Mouse (Mus musculus): ENCODE data around the gene Kiss1r.
"Not testable (repeated sequence)": the region's sequence is repeated elsewhere in the genome, so short reads cannot be mapped to it uniquely, and the experiment has no call there.

Gene Kiss1r

DNA sequence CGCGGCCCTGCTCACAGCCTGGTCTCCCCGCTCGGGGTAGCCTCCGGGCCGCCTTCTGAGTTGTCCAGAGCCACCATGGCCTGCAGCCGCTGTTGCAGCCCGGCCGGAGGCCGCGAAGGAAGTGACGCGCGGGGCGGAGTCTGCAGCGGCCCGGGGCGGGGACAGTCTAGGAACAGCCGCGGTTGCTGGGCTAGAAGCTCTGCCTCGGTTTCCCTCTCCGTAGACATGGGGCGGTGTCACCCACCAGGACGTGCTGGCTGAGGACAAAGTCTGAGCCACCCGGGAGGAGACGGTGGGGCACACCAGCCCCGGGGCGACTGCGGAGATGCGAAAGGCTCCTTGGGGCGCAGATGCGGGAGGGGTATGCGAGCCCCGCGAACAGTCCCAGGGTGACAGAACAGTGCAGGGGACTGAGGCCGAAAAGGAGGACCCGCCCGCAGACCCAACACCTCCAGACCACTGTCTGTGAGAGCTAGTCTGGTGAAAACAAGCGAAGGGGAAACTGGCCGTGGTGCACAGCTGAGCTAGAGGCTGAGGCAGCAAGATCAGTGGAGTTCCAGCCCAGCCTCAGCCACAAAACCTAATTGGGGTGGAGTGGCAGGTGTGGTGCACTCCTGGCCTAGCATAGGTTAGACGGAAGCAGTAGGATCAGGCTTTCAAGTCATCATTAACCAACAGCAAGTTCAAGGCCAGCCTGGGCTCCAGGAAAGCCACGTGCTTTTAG lies at the start of gene Kiss1r:
TSS of gene Kiss1r (plus strand) at position 164 of the 724 bp plus-strand sequence.
- in situ Hi-C loops (cut with MboI, MseI): no loop called here

DNA sequence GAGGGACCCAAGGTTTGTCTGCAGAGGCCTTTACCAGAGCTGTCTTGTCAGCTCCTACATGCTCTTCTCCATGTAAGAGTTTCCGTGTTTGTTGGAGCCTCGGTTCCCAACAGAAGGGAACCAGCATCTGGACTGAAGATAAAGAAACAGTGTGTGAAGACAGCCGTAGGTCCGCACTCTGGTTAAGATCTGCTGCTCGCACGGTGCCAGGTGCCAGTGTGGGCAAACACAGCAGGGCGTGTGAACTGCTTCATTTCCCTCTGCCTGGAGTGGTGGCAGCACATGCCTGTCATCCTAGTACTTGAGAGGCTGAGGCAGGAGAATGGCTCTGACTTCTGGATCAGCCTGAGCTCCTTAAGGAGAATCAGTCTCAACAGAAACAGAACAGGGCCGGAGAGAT lies 44.9 kb upstream of the Kiss1r start:
- in situ Hi-C loops (cut with MboI, MseI): no loop called here

DNA sequence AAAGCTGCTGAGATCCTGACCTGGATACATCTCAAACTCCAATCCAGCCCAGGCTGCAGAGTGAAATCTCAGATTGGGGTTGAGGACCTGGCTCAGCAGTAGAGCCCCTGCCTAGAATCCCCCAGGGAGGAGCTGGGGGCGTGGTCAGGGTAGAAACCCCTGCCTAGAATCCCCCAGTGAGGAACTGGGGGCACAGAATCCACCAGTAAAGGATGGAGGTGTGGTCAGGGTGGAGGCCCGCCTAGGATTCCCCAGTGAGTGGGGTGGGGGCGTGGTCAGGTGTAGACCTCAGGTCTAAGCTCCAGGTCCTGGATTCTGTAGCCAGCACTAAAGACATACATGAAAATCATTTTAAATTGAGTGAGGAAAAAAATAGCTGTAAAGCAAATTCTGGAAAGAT lies 43.9 kb upstream of the Kiss1r start:
- in situ Hi-C loops (cut with MboI, MseI): no loop called here

DNA sequence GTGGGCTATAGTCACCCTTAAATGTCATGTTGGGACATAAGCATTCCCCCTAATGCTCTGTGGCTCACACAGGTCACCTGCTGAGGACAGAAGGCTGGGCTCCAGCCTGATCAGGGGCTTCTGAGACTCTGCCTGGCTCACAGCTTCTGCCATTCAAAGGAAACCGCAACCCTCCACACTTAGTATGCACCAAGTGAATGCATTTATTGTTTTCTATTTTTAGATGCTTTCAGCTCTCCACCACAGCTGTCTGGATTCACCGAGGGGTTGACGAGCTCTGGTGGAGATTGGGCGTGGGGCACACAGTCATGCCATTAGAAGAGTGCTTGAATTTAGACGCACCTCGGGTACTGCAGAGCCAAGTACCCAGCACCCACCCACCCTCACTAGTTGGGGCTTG lies 43.5 kb upstream of the Kiss1r start:
- in situ Hi-C loops (cut with MboI, MseI): no loop called here

DNA sequence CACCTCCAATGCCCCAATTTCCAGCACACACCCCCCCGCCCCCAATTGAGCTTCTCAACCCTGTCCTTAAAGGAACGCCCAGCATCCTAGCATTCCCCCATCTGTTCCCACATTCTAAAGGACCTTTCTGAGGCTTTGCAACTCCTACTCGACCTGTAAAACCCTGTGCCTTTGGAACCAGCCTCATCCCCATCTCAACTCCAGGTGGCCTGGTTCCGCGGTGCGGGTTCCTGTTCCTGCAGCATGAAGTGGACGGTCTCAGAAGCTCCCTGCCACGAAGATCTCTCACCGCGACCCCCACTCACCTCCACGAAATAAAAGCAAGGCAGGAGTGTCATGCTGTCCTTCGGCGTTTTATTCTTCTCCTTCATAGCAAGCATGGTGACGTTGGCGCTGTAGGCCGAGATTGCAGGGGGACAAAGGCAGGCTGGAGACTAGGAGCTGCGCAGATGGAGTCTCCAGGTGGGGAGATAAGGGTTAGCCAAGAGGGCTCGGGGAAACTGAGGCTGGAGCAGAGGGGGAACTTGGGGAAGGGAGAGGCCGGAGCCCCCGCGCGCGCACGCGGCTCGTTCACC lies 43.0 kb upstream of the Kiss1r start:
- in situ Hi-C loops (cut with MboI, MseI): no loop called here

DNA sequence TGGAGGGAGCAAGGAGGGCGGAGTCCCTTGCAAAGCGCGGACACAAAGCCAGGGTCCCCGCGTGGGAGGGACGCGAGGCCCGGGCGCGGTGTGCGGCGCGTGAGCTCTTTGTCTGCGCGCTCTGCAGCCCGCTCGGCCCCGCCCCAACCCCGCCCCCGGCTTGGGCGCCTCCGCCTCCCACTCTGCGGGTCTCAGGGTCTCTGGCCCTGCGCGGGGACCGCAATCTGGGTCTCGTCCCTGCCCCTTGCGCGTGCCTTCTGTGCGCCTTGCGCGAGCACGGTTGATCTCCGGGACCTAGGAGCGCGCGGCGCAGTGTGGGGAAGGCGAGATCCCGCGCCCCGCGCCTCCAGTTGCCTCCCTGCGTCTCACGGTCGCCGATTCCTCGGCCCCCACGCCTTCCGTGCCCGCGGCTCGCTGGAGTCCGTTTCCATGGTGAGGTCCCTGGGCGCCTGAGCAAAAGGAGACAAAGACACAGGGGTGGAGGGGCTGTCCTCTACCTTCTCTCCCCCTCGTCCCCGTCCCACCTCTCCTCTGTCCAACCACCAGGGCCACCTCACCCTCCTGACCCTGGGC lies 42.4 kb upstream of the Kiss1r start, which contains the start of the genes Prtn3 and Plppr3:
TSS of gene Prtn3 (plus strand) at position 187 of the 573 bp plus-strand sequence.
TSS of gene Plppr3 (minus strand) at position 345 of the 573 bp plus-strand sequence.
- in situ Hi-C loops (cut with MboI, MseI): no loop called here

DNA sequence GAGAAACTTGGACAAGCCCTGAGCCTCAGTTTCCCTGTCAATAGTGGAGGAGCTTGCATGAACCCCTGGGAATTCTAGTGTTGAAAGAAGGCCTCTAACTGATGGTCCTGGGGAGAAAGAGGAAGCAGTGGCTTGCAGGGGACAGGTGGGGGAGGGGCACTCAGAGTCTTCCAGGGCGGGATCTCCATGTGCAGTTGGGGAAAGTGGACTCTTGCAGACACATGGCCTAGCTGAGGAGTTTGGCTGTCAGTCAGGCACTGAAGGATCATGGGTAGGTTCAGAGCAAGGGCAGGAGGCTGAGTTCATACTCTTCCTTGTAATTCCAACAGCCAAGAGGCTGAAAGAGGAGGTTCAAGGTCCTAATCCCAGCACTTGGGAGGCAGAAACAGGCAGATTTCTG lies 39.6 kb upstream of the Kiss1r start:
- in situ Hi-C loops (cut with MboI, MseI): no loop called here

DNA sequence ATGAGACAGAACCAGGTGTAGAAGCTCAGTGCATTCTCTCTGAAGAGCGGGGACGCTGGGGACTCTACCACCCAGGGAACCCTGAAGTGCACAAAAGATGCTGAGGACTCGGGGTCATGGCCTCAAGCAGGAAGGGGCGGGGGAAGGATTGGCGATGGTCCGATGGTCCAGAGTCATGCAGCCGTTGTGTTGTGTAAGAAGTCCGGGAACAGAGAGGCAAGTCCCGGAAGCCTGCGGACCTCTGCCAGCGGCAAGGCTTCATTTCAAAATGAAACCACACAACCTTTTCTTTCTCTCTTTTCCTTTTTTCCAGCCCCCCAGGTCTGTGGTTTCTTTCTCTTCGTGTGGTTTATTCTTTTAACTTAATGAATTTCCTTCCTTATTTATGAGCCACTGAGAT lies 39.0 kb upstream of the Kiss1r start:
- in situ Hi-C loops (cut with MboI, MseI): no loop called here

DNA sequence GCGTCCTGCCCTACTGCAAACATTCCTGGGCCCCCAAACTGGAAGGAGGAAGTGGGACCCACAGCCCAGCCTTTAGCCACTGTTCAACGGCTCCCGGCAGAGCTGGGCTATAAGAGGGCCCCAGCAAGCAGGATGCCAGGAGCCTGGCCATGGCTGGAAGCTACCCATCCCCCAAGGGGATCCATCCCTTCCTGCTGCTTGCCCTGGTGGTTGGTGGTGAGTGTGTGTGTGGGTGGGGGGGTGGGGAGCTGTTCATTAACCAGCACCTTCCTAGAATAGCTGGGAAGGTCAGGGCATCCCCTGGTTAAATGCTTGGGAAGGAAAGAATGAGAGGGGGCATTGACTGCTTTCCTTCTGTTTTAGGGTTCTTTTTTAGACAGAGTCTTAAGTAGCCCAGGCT lies 37.2 kb upstream of the Kiss1r start:
- in situ Hi-C loops (cut with MboI, MseI): no loop called here

DNA sequence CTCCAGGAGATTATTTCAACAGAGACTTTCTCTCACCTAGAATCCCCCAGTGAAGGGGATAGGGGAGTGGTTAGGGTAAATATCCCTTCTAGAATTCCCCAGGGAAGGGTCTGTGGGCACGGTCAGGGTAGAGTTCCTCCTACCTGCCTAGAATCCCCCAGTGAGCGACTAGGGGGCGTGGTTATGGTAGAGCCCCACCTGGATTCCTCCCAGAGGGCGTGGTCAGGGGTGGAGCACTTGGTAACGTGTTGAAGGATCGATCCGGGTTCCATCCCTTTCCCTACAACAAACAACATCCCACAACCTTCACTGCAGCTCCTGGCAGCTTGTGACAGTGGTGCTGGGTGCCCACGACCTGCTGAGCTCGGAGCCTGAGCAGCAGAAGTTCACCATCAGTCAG lies 36.0 kb upstream of the Kiss1r start:
- in situ Hi-C loops (cut with MboI, MseI): no loop called here

DNA sequence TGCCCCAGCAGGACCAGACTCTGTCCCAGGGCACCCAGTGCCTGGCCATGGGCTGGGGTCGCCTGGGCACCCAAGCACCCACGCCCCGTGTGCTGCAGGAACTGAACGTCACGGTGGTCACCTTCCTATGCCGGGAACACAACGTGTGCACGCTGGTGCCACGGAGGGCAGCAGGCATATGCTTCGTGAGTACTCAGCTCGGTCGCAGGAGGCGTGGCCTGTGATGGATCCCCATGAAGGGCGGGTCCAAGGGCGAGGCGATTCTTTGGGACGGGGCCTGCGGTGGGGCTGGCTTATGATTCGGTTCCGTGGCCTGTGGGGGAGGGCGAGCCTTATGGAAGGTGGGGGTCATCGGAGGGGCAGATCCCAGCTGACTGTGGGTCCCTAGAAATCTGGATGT lies 34.8 kb upstream of the Kiss1r start:
- in situ Hi-C loops (cut with MboI, MseI): no loop called here

DNA sequence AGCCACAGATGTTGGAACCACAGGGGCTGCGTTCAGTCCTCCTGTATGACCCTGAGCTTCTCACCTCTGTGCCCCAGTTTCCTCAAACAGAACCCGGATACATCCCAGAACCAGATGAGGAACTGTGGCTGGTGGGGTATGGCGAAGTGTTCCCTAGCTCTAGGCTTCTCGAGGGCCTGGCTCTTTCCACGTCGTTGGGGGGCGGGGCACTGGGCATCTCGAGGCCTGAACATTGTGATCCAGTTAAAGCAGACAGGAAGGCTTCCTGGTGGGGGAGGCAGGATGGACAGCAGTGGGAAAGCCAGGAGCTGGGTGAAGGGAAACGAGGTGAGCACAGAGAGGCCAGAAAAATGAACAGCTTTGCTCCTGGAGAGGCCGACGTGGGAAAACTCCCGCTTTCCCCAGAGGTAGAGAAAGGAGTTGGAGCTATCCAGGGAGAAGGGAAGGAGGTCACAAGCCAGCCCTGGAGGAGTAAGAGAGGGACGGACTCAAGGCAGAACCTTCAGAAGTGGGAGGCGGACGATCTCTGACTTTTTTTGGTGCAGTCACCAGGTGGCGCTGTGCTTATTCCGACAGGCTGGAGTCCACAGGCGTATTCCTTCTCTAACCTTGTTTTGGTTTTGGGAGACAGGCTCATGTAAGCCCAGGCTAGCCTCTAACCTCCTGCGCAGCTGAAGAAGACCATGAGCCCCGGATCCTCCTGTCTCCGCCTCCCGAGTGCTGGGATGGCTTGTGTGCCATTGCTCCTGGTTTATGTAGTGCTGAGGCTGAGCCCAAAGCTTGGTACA lies 33.3 kb upstream of the Kiss1r start:
- in situ Hi-C loops (cut with MboI, MseI): no loop called here

DNA sequence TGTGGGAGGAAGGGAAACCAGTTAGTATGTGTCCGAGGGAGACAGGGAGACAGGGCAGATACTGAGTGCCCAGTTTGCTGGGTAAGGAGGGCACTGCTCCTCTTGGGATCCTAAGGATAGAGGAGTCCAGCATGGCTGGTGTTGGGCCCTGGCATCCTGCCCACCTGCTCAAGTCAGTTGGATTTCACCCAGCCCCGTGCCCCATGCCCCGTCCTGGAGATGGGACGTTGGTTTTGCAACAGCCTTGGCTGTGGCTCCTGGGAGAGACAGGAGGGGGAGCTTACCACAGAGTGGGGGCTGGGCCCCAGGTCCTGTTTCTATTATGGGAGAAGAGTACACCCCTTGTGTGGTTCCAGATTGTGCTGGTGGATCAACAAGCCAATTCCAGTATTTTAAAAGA lies 32.3 kb upstream of the Kiss1r start:
- in situ Hi-C loops (cut with MboI, MseI): no loop called here

DNA sequence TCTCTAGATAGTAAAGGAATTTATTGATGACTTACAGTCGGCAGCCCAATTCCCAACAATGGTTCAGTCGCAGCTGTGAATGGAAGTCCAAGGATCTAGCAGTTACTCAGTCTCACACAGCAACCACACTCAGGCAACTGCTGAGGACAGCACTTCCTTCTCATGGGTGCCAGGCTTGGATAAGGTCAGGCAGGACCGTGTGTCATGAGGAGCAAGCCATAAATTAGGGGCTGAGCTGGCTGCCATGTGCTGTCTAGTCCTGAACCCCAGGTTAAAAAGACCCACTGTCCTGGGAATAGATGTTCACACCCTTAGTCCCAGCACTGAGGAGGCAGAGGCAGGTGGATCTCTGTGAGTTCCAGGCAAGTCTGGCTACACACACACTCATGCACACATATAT lies 31.8 kb upstream of the Kiss1r start:
- in situ Hi-C loops (cut with MboI, MseI): not testable (repeated sequence)

DNA sequence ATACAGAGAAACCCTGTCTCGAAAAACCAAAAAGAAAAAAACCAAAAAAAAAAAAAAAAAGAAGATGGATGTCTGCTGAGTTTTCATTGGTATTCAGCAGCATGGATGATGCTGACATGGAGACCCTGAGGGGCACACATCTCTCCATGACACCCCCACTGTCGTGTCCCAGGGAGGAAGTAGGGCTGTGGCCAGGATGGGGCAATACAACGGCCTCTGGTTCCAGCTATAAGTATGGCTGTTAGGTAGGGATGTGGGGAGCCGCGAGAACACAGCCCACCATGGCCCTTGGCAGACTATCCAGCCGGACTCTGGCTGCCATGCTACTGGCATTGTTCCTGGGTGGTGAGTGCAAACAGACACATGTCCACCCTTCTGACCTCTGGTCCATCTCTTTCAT lies 30.7 kb upstream of the Kiss1r start, which contains the start of gene Elane:
TSS of gene Elane (plus strand) at position 194 of the 400 bp plus-strand sequence.
- in situ Hi-C loops (cut with MboI, MseI): no loop called here

DNA sequence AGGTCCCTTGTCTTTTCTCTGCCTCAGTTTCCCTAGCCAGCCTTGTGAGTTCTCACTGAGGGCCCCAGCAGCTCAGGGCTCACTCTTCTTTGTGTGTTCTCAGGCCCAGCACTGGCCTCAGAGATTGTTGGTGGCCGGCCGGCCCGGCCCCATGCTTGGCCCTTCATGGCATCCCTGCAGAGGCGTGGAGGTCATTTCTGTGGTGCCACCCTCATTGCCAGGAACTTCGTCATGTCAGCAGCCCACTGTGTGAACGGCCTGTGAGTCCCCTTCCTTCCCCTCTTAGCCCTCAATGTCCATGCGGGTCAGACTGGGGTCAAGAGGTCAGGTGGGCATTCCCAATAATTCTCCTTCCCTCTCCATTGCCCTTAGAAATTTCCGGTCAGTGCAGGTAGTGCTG lies 30.2 kb upstream of the Kiss1r start:
- in situ Hi-C loops (cut with MboI, MseI): no loop called here

DNA sequence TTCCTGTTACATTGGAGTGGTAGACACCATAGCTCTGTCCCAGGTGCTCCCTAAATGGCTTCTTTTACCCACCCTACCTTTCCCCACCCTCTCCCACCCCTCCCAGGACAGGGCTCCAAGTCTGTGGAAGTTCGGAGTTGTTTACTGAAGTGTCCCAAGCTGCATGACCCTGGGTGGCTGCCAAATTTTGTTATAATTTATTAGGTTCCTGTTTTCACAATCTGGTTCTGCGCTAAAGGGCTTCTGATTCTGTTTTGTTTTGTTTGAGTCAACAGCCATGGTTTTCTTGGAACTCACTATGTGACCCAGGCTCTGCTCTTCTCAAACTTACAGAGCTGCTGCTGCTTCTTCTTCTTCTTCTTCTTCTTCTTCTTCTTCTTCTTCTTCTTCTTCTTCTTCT lies 27.4 kb upstream of the Kiss1r start:
- in situ Hi-C loops (cut with MboI, MseI): no loop called here

DNA sequence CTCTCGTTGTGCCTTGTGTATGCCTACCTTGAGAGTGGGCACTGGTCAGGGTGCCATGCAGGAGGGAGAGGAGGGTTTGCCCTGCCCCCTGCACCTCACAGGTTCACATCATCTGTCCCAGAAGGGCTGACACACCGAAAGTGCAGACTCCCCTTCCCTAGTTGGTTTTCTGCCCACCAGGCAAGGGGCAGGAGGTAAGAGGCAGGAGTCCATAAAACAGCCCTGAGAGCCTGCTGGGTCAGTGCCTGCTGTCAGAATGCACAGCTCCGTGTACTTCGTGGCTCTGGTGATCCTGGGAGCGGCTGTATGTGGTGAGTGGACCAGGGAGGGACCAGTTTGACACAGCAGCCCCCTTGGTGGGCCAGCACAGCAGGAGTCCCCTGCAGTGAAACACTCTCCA lies 26.1 kb upstream of the Kiss1r start, which contains the start of gene Cfd:
TSS of gene Cfd (plus strand) at position 184 of the 400 bp plus-strand sequence.
- in situ Hi-C loops (cut with MboI, MseI): no loop called here

DNA sequence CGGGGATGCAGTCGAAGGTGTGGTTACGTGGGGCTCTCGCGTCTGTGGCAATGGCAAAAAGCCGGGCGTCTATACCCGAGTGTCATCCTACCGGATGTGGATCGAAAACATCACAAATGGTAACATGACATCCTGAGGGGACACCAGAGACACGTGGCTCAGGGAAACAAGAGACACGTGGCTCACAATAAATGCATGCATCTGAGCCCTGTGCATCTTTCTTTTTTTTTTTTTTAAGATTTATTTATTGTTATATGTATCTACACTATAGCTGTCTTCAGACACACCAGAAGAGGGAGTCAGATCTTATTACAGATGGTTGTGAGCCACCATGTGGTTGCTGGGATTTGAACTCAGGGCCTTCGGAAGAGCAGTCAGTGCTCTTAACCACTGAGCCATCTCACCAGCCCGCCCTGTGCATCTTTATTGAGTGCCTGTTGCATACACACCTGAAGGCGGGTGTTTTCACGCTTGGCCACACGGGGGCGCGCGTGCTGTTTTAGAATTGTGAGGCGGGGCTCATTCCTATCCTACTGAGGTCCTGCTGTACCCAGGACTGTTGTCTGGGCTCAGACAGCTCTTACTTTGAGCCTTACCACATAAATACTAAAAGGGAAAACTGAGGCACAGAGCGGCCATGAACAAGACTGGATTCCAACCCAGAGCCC lies 24.2 kb upstream of the Kiss1r start:
- in situ Hi-C loops (cut with MboI, MseI): not testable (repeated sequence)

DNA sequence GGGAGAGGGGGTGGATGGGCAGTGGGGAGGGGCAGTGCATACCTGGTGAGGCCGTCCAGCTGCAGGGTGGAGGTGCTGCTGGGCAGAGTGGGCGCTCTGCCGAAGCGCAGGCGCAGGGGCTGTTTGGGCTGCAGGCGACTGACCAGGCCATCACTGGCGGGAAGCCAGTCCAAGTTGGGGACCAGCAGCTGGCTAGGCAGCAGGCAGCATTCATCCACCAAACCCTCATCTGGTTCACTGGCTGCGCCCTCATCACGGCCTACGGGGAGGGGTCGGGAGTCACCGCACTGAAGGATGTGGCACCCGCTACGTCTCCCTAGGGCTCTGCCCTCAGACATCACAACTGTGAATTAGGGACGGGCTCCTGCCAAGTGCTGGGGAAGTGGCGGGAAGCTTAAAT lies 20.5 kb upstream of the Kiss1r start:
- in situ Hi-C loops (cut with MboI, MseI): loop anchor here (5.0 kb wide), 1 partner anchor 41 kb away; no protein-coding TSS in a partner anchor

DNA sequence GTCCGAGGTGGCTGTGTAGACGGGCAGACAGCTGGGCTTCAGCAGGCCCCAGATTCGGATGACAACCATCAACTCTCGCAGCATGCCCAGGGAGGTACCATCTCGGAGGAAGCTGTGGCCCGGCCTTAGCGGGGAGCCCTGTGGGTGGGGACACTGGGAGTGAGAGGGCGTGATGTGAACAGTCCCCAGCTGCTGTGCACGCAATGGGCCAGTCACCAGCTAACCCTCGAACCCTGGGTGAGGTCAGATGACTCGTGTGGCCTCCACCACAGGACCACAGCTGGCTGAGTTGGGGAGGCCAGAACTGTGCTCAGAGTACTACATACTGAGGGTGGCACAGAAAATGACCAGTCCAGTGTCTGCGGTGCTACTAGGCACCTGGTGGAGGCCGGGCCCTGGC lies 20.0 kb upstream of the Kiss1r start:
- in situ Hi-C loops (cut with MboI, MseI): loop anchor here (5.0 kb wide), 1 partner anchor 40 kb away; no protein-coding TSS in a partner anchor

Measured in regulatory T cell (primary cell).